Mouse (Mus musculus) heart, postnatal 0 days (tissue): ENCODE results near the gene Tbcel. TPM values are rescaled to one million over a fixed set of nuclear protein-coding genes. Genes with fewer than 3 reads are reported as not detected.

Experiments used
- ATAC-seq: fragments of 200-750 bp; cut with Nextera tagmentation; 2 replicates; pipeline ENCODE4 v1.8.0; 2017; ENCODE audit warnings: low read depth, moderate number of reproducible peaks, moderate library complexity; ENCODE audit not compliant: insufficient read depth
- DNase-seq: peaks from one replicate; pipeline ENCODE4 v3.0.0-alpha.2; 2016; ENCODE audit warnings: low spot score
- H3K27ac ChIP-seq: fragments of 300-500 bp; sonication (generic); 2 replicates; pipeline ENCODE4 v1.5.1; 2014; ENCODE audit warnings: low read depth, mild to moderate bottlenecking
- H3K27me3 ChIP-seq: fragments of 300-500 bp; sonication (generic); 2 replicates; pipeline ENCODE4 v1.6.1; 2014; ENCODE audit warnings: low read length, mixed read lengths; ENCODE audit not compliant: control insufficient read depth, insufficient read depth
- H3K36me3 ChIP-seq: fragments of 300-500 bp; sonication (generic); replicated peaks from 2 replicates; pipeline ENCODE4 v1.6.1; 2014; ENCODE audit warnings: low read length, mixed read lengths; ENCODE audit not compliant: control insufficient read depth, insufficient read depth
- H3K4me1 ChIP-seq: fragments of 300-500 bp; sonication (generic); 2 replicates; pipeline ENCODE4 v1.6.1; 2014; ENCODE audit warnings: antibody characterized with exemption; ENCODE audit not compliant: control insufficient read depth, insufficient read depth
- H3K4me2 ChIP-seq: fragments of 300-500 bp; sonication (generic); 2 replicates; pipeline ENCODE4 v1.6.1; 2014; ENCODE audit warnings: low read depth, mild to moderate bottlenecking, low read length, moderate library complexity
- H3K4me3 ChIP-seq: fragments of 300-500 bp; sonication (generic); 2 replicates; pipeline ENCODE4 v1.5.1; 2014; ENCODE audit warnings: low read depth, low read length
- H3K9ac ChIP-seq: fragments of 300-500 bp; sonication (generic); replicated peaks from 2 replicates; pipeline ENCODE4 v1.6.1; 2014; ENCODE audit warnings: low read depth, low read length, mixed read lengths
- H3K9me3 ChIP-seq: fragments of 300-500 bp; sonication (generic); replicated peaks from 2 replicates; pipeline ENCODE4 v1.6.1; 2016; ENCODE audit warnings: low read length; ENCODE audit not compliant: control insufficient read depth
- CTCF ChIP-seq: IDR thresholded peaks from 2 replicates; pipeline ENCODE4 v1.5.1; 2016; ENCODE audit warnings: antibody characterized with exemption, control low read depth, low read depth
- EP300 ChIP-seq: IDR thresholded peaks from 2 replicates; pipeline ENCODE4 v1.6.1; 2016; ENCODE audit warnings: antibody characterized with exemption, low read depth
- WGBS: fragments of 180-500 bp; shearing (Covaris S2); extraction: QIAGEN DNeasy Blood & Tissue Kit; methylation state at CpG from one replicate; pipeline ENCODE4 v1.1.7; 2014; 5-methylcytosine and 5-hydroxymethylcytosine counted together
- polyA plus RNA-seq: library from polyadenylated mRNA; unstranded; fragments of >200 nt; fragmentation: Nextera tagmentation; extraction: Ambion mirVana; gene quantifications from 2 replicates; pipeline ENCODE4 v1.2.1, GENCODE M21; 2015
- total RNA-seq: library from RNA; depleted of rRNA; stranded (reverse); fragments of >200 nt; gene quantifications from 2 replicates; pipeline ENCODE4 v1.2.3, GENCODE M21; 2014; ENCODE audit warnings: low replicate concordance

Gene Tbcel
- total and polyA plus RNA-seq, 2 experiments from 2014 or later: 2.6 to 7.6 TPM

GRCm38 (mm10) chr9:42533041-42533440, 25.4 kb upstream of the Tbcel start:
- no peak for ATAC-seq
- TF ChIP-seq EP300: no peak
- TF ChIP-seq CTCF: no peak
- H3K4me1 ChIP-seq: peaks cover 3% of the 10 kb centered on the region; the same call in 1 of the 2 replicates
- H3K36me3 ChIP-seq: no peaks in the 10 kb centered on the region
- 19% methylated on average over 6 of the region's 6 CpGs for WGBS
- H3K4me3 ChIP-seq: no peak overlapping the region
- H3K9ac ChIP-seq: no peak overlapping the region
- H3K4me2 ChIP-seq: no peak overlapping the region
- H3K27ac ChIP-seq: no peak overlapping the region
- no peaks in the 10 kb centered on the region for H3K9me3 ChIP-seq
- H3K27me3 ChIP-seq: 0 out of 2 replicates have a peak, but pooled peaks cover under 1% of the 10 kb centered on the region
- DNase-seq: no peak

- ATAC-seq (no peak), DNase-seq (no peak)
- 17% methylated on average over 3 of the region's 3 CpGs for WGBS
- no peak for TF ChIP-seq EP300
- TF ChIP-seq CTCF: no peak
- H3K27me3 ChIP-seq: 0 out of 2 replicates have a peak, but pooled peaks cover 2% of the 10 kb centered on the region
- no peak overlapping the region for H3K27ac ChIP-seq
- no peak overlapping the region for H3K4me3 ChIP-seq
- H3K9ac ChIP-seq: no peak overlapping the region
- no peaks in the 10 kb centered on the region for H3K36me3 ChIP-seq
- H3K9me3 ChIP-seq: no peaks in the 10 kb centered on the region
- peaks cover 3% of the 10 kb centered on the region; the same call in 1 of the 2 replicates for H3K4me1 ChIP-seq
- H3K4me2 ChIP-seq: no peak overlapping the region
These were observed 24.3 kb upstream of the Tbcel start for GRCm38 (mm10) chr9:42531951-42532350.

- no peak overlapping the region for H3K9ac ChIP-seq
- no peak overlapping the region for H3K4me3 ChIP-seq
- H3K36me3 ChIP-seq: no peaks in the 10 kb centered on the region
- ATAC-seq: no peak
- DNase-seq: no peak
- TF ChIP-seq CTCF (no peak), EP300 (no peak)
- H3K27ac ChIP-seq: no peak overlapping the region
- H3K4me2 ChIP-seq: no peak overlapping the region
- H3K9me3 ChIP-seq: no peaks in the 10 kb centered on the region
- 0 out of 2 replicates have a peak, but pooled peaks cover 2% of the 10 kb centered on the region for H3K27me3 ChIP-seq
- 55% methylated on average over 7 of the region's 7 CpGs for WGBS
- peaks cover 3% of the 10 kb centered on the region; the same call in 1 of the 2 replicates for H3K4me1 ChIP-seq
These were observed 22.9 kb upstream of the Tbcel start for GRCm38 (mm10) chr9:42530221-42531152.

- TF ChIP-seq CTCF: no peak
- TF ChIP-seq EP300: no peak
- ATAC-seq: peak; percentile 44; the same call in 1 of the 2 replicates
- Histone ChIP-seq H3K36me3 (no peaks in the 10 kb centered on the region), H3K27me3 (peaks cover 45% of the 10 kb centered on the region), H3K27ac (no peak overlapping the region), H3K4me2 (peak overlapping the region; percentile 57), H3K9ac (no peak overlapping the region), H3K4me3 (peak overlapping the region; percentile 30), H3K4me1 (0 out of 2 replicates have a peak, but pooled peaks cover 3% of the 10 kb centered on the region), H3K9me3 (no peaks in the 10 kb centered on the region)
- no peak for DNase-seq
- WGBS: 2% methylated on average over 36 of the region's 36 CpGs
These were observed 13.0 kb upstream of the Tbcel start for GRCm38 (mm10) chr9:42520587-42521084.

- TF ChIP-seq CTCF (no peak), EP300 (no peak)
- no peak for ATAC-seq
- Histone ChIP-seq H3K36me3 (no peaks in the 10 kb centered on the region), H3K9ac (no peak overlapping the region), H3K27me3 (peaks cover 45% of the 10 kb centered on the region), H3K4me2 (no peak overlapping the region), H3K4me3 (no peak overlapping the region), H3K4me1 (0 out of 2 replicates have a peak, but pooled peaks cover 3% of the 10 kb centered on the region), H3K9me3 (no peaks in the 10 kb centered on the region), H3K27ac (no peak overlapping the region)
- 73% methylated on average over 14 of the region's 14 CpGs for WGBS
- DNase-seq: no peak
These were observed 10.6 kb upstream of the Tbcel start for GRCm38 (mm10) chr9:42518163-42518562.
